Mouse (Mus musculus) olfactory bulb, adult 2 months (tissue): ENCODE data around the gene Sh3pxd2a. TPM values are rescaled to one million over a fixed set of nuclear protein-coding genes. Genes with fewer than 3 reads are reported as not detected.

Source experiments
- H3K27ac ChIP-seq: fragments of 200-500 bp; 2 replicates; pipeline ENCODE4 v1.5.1; 2012; ENCODE audit warnings: low read depth, low read length; ENCODE audit not compliant: insufficient read depth
- H3K4me1 ChIP-seq: fragments of 200-500 bp; 2 replicates; pipeline ENCODE4 v1.6.1; 2012; ENCODE audit warnings: low read length; ENCODE audit not compliant: control insufficient read depth, insufficient read depth
- H3K4me3 ChIP-seq: fragments of 200-500 bp; 2 replicates; pipeline ENCODE4 v1.5.1; 2012; ENCODE audit warnings: mild to moderate bottlenecking, low read depth, low read length, moderate library complexity; ENCODE audit not compliant: insufficient read depth
- CTCF ChIP-seq: fragments of 200-500 bp; IDR thresholded peaks from 2 replicates; pipeline ENCODE4 v1.5.1; 2012; ENCODE audit warnings: low read depth, mild to moderate bottlenecking, low read length, moderate library complexity; ENCODE audit not compliant: insufficient read depth
- POLR2A ChIP-seq: fragments of 200-500 bp; IDR thresholded peaks from 2 replicates; pipeline ENCODE4 v1.6.1; 2012; ENCODE audit warnings: mild to moderate bottlenecking, low read depth, low read length, moderate library complexity; ENCODE audit not compliant: insufficient read depth
- WGBS: fragments of 180-500 bp; shearing (Covaris S2); methylation state at CpG from one replicate; pipeline ENCODE4 v1.1.7; 2018; 5-methylcytosine and 5-hydroxymethylcytosine counted together
- polyA plus RNA-seq: library from polyadenylated mRNA; stranded (reverse); fragments of >200 nt; gene quantifications from 2 replicates; pipeline ENCODE4 v1.2.4, GENCODE M21; 2012; ENCODE audit warnings: low replicate concordance; ENCODE audit not compliant: missing spikeins, insufficient read depth, insufficient read length

Sh3pxd2a gene
- polyA plus RNA-seq, 1 experiment: not detected

GRCm38 (mm10) chr19:47436236-47436635 is 28.0 kb downstream of the Sh3pxd2a start:
- Histone ChIP-seq H3K27ac (no peak overlapping the region), H3K4me3 (no peak overlapping the region), H3K4me1 (0 out of 2 replicates have a peak, but pooled peaks cover 5% of the 10 kb centered on the region)
- TF ChIP-seq CTCF (no peak), POLR2A (no peak)
- WGBS: 96% methylated on average over 8 of the region's 8 CpGs

GRCm38 (mm10) chr19:47434655-47435054 is 29.5 kb downstream of the Sh3pxd2a start:
- WGBS: 98% methylated on average over 14 of the region's 14 CpGs
- TF ChIP-seq CTCF: no peak
- no peak for TF ChIP-seq POLR2A
- Histone ChIP-seq H3K4me3 (no peak overlapping the region), H3K27ac (no peak overlapping the region), H3K4me1 (0 out of 2 replicates have a peak, but pooled peaks cover 5% of the 10 kb centered on the region)

GRCm38 (mm10) chr19:47432339-47432738 is 31.9 kb downstream of the Sh3pxd2a start:
- TF ChIP-seq CTCF (no peak), POLR2A (no peak)
- Histone ChIP-seq H3K4me3 (no peak overlapping the region), H3K27ac (no peak overlapping the region), H3K4me1 (no peaks in the 10 kb centered on the region; the same call in 1 of the 2 replicates)
- 76% methylated on average over 10 of the region's 10 CpGs for WGBS

- Histone ChIP-seq H3K4me1 (no peaks in the 10 kb centered on the region; the same call in 1 of the 2 replicates), H3K27ac (no peak overlapping the region), H3K4me3 (no peak overlapping the region)
- TF ChIP-seq CTCF (no peak), POLR2A (no peak)
- WGBS: 92% methylated on average over 11 of the region's 11 CpGs
Measured at GRCm38 (mm10) chr19:47431189-47431931, 32.8 kb downstream of the Sh3pxd2a start.

- no peaks in the 10 kb centered on the region; the same call in 1 of the 2 replicates for H3K4me1 ChIP-seq
- no peak overlapping the region for H3K4me3 ChIP-seq
- WGBS: 98% methylated on average over 2 of the region's 2 CpGs
- no peak overlapping the region for H3K27ac ChIP-seq
- no peak for TF ChIP-seq CTCF
- TF ChIP-seq POLR2A: no peak
Measured at GRCm38 (mm10) chr19:47430160-47430559, 34.0 kb downstream of the Sh3pxd2a start.

- H3K27ac ChIP-seq: no peak overlapping the region
- H3K4me1 ChIP-seq: no peaks in the 10 kb centered on the region; the same call in 1 of the 2 replicates
- WGBS: 72% methylated on average over 3 of the region's 3 CpGs
- TF ChIP-seq POLR2A (no peak), CTCF (no peak)
- H3K4me3 ChIP-seq: no peak overlapping the region
Measured at GRCm38 (mm10) chr19:47429245-47429644, 35.0 kb downstream of the Sh3pxd2a start.

GRCm38 (mm10) chr19:47428794-47429193 is 35.4 kb downstream of the Sh3pxd2a start:
- 90% methylated on average over 7 of the region's 7 CpGs for WGBS
- TF ChIP-seq POLR2A (no peak), CTCF (no peak)

GRCm38 (mm10) chr19:47427841-47428789 is 36.1 kb downstream of the Sh3pxd2a start:
- TF ChIP-seq POLR2A (no peak), CTCF (no peak)
- Histone ChIP-seq H3K4me1 (no peaks in the 10 kb centered on the region; the same call in 1 of the 2 replicates), H3K27ac (no peak overlapping the region), H3K4me3 (no peak overlapping the region)
- WGBS: 80% methylated on average over 13 of the region's 13 CpGs

More at GRCm38 (mm10) chr19:47428794-47429193, 35.4 kb downstream of the Sh3pxd2a start:
- Histone ChIP-seq H3K27ac (no peak overlapping the region), H3K4me3 (no peak overlapping the region), H3K4me1 (no peaks in the 10 kb centered on the region; the same call in 1 of the 2 replicates)
